Mouse (Mus musculus): Measurements from ENCODE around the gene Mgmt. TPM values are rescaled to one million over a fixed set of nuclear protein-coding genes. Genes with fewer than 3 reads are reported as not detected.

Mgmt gene
- polyA plus RNA-seq (2014; fragmentation: Illumina TruSeq; extraction: RNeasy Lipid Tissue Mini Kit (QIAGEN cat#74804); ENCODE audit: low read depth, low replicate concordance) = 1.5 TPM

DNA sequence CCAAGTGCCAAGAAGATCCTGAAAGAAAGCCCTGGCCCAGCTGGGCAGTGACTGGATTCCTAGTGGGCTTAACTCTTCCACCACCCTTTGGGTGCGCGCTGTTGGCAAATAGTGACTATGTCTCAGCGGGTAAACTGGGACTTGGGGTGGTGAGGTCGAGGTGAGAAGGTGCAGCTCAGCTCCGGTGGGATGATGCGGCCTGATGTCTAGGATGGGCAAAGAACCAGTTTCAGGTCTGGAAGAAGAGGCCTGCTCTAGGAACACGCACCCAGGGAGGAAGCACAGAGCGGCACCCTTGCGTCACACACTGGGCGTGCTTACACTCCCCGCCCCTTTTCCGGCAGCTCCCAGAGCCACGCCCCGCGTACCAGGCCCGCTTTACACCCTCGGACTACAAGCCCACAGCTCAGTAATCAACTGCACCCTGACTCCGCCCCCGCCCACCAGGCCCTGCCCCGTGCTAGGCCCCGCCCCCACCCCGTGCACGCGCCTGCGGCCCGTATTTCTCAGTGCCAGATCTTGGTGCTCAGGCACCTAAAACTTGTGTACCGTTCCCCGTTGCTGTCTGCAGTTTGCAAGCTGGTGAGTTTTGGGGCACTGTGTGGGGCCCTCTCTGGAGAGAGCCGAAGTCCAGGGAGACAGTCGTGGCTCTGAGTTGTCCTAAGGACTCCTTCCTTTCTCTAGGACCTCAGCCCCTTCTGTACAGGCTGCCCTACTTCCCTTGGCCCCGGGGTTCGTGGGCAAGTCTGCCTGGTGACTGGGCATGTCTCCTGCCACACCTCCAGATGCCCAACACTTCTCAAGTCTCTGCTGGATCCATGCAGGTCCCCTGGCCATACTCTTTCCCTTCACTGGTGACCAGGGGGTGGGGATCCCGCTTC, at the start of gene Mgmt:
TSS of gene Mgmt (plus strand) at position 509 of the 881 bp plus-strand sequence.

